Mouse (Mus musculus): ENCODE results near the gene Rhog.
"Not testable (repeated sequence)": the region's sequence is repeated elsewhere in the genome, so short reads cannot be mapped to it uniquely, and the experiment has no call there.

The Rhog gene

DNA sequence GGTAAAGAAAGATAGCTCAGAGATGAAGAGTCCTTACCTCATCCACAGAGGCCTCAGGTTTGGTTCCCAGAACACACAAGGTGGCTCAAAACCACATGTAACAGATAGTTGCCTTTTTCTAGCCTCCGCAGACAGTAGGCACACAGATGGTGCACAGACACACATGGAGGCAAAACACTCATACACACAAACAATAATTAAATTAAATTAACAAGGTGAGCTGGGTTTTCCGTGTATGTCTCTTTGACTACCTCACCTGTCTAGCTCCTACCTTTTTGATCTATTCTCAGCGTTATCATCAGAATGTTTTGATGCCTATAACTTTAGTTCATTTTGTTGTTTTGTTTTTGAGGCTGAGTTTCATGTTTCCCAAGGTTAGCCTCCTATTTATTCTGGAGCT lies at the start of gene Rhog:
Gene Rhog (minus strand): TSS at position 101 of the 400 bp plus-strand sequence.
- DNase-seq (ENCODE audit: low spot score in 2 of 2): no peak

DNA sequence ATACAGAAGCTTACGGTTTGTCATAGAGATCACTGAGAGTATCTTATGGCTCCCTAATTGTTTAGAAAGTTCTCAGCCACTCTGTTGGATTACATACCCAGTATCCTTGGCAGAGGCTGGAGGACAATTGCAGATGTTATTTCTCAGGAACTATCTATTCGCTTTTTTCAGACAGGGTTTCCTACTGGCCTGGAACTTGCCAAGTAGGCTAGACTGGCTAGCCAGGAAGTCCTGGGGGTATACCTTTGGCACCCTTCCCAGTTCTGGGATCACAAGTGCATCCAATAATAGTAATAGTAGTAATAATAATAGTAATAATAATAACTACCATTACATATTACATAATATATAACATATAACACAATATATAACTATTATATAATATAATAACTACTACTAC lies 49.7 kb upstream of the Rhog start:
- DNase-seq (ENCODE audit: low spot score in 2 of 2): no peak

DNA sequence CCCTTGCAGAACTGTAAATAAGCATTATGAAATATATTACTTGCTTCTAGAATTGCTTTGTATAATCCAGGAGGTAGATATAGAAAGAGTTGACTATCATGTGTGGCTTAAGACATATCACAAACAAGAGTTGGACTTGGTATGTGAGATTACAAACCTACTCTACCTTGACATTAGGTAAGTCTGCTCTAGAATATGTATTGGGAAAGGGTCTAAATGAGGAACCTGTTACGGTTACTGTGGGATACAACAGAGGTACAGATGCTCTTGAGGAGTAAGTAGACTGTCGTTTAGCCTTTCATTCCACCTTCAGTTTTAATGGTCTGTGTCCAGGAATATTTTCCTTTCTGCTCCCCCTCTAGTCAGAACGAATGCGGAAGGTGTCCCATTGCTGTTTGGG lies 46.6 kb upstream of the Rhog start:
- DNase-seq (ENCODE audit: low spot score in 2 of 2): no peak

DNA sequence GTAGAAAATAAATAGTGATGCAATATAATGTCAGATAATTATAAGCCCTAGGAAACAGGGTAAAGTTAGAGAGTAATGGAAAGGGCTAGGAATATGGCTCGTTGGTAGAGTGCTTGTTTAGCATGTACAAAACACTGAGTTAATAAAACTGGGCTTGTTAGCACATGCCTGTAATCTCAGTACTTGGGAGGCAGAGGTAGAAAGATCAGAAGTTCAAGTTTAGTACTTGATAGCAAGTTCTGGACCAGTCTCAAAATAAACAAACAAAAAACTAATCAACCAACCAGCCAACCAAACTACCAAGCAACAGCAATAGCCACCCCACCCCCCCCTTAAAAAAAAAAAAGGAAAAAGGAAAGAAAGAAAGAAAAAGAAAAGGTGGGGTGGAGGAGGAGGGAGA lies 44.9 kb upstream of the Rhog start:
- DNase-seq (ENCODE audit: low spot score in 2 of 2): no peak

DNA sequence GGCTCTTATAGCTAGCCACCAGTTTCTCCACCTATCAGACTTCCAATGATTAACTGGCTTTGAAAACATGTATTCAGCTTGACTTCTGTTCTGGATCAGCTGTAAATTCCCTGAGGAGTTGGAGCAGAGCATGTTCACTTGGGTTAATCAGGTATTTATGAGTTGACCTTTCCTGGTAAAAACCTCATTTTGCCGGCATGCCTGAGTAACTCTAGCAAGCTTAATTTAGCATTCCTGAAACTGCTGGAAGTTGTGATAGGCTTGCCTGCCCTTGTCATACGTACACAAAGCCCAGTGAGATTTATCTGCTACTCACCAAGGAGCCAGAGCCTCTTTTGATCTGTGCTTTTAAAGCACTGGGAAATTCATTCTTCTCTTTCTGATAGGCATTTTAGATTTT lies 37.4 kb upstream of the Rhog start:
- no peak for DNase-seq (ENCODE audit: low spot score in 2 of 2)

DNA sequence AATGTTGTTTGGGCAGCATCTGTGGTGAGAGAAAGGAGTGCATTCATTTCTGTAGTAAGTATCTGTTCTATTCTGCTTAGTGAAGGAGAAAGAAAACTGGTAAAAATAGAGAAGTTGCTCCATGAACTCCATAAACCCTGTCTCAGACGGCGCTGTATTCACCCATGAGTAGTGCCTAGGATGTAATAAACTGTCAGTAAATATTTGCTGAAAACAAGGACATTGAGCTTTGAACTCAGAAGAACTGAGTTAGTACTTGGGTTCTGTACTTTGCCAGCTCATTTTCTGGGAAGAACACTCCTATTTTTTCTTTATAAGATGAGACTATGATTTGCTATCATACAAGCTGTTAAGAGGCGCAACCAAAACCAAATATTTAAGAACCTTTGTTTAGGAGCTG lies 36.4 kb upstream of the Rhog start:
- DNase-seq (ENCODE audit: low spot score in 2 of 2): no peak

DNA sequence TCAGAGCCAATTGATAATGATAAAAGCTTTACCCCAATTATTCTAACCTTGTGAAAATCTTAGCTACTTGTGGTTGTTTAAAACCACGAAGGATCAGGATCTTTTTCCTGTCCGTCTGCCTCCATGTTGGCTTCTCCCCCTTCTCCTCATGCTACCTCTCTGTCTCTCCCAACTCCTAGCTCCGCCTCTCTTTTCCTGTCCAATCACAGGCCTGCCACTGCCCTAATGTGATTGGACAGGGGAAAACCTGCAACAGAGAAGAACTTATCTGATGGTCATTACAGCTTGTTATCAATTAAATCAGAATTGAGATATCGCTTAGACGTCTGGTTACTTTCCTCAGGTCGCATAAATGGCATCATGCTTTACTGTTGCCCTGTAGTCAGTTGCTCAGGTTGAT lies 33.6 kb upstream of the Rhog start:
- no peak for DNase-seq (ENCODE audit: low spot score in 2 of 2)

DNA sequence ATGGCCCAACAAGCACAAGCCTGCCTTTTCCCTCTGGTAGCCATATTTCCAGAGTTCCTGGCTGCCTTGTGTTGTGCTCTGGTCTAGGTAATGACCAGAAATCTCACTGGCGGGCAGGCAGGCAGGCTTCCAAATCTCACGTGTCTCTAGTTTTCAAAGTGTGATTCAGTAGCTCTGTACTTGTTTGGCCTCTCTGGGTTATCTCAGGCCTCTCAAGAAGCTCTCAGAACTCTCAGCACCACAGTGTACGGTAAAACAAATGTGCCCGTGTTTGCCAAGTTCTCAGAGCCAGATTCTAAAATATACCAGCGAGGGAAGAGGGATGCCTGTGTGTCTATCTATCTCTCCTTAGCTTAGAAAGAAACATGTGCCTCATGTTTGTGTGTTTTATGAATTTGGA lies 26.4 kb upstream of the Rhog start:
- no peak for DNase-seq (ENCODE audit: low spot score in 2 of 2)

DNA sequence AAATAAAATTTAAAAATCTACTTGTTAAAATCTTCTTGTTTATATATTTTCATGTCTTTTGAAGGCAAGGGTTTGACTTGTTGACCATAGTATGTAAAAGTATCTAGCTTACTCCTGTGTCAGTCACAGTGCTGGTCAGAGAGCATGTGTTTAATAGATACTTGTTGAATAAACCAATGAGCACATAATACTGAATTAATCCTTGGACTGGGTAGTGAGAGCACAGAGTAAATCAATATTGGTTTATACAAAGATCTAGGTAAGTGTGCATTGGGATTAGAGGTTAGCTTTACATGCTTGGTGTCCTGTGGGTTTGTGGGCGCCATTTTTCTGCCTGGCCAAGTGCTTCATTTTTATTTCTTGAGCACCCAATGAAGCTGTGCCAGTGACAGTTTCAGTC lies 25.5 kb upstream of the Rhog start:
- DNase-seq (ENCODE audit: low spot score in 2 of 2): no peak

DNA sequence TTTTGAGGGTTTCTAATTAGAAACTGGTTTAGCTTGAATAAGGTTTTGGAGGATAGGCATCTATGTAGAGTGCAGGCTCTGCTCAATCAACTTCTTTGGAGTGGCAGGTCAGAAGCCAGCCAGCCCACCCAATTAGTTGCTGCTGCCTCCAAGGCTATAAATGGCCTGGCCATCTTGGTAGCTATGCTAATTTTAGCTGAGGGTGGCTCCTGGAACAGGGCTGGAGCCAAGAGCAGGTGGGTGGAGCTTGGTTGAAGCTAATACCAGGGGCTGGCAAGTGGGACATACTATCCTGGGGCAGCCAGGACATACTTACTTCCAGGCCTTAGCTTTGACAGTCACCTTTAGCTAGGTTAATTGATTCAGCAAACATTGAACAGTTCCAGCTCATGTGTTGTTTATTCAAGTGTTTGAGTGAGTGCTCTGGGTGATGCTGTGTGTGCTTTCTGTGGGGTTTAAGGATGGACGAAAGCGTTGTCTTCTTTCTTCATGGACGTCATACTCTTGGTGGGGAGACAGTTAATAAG lies 16.6 kb upstream of the Rhog start:
- DNase-seq (ENCODE audit: low spot score in 2 of 2): no peak

DNA sequence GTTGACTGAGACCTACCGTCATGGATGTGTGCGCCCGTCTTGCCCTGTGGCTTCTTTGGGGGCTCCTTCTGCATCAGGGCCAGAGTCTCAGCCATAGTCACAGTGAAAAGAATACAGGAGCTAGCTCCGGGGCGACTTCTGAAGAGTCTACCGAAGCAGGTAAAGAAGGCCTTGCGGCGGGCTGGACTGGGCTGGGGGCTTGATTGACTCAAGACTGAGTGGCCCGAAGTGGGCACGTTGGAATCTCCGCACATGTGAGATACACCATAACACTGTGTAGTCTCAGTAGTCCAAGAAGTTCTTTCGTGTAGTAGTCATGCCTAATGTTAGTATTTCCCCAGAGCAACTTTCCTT lies 12.5 kb upstream of the Rhog start:
- DNase-seq (ENCODE audit: low spot score in 2 of 2): no peak

DNA sequence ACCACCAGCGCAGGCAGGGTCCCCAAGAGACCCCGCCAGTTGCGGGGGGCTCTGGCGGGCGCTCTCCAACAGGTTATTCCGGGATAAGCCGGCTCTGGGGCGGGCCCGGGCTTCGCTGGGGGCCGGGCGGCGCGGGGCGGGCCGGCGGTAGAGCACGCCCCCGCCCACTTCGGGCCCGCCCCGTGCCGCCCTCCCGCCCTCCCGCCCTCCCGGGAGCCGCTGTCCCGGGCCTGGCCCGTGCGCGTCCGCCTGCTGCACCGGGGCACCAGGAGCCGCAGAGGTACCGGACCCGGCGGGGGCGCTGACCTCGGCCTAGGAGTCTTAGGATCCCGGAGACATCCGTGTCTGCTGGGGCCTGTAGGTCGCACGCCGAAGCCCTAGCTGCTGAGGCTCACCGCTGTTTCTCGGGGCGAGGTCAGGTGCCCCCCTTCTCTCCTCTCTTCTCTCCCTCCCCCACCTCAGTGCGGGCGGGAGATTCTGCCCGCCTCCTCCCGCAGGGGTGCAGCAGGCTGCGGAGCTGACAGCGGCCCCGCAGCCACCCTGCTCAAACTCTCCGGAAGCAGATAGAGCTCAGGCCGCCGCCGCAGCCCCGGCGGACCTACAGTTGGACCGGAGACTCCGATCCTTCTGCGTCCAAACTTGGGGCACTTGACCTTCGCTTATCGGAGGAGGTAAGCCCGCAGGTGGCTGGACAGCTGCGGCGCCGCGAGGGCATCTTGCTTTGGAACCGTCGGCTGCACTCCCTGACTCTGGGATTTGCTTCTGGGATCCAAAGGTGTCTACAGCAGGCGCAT lies 11.9 kb upstream of the Rhog start, which contains the start of gene Stim1:
Gene Stim1 (plus strand): TSS at position 206 of the 794 bp plus-strand sequence.
- peak in 1 of 2 experiments; percentile 66 for DNase-seq (ENCODE audit: low spot score in 2 of 2)

DNA sequence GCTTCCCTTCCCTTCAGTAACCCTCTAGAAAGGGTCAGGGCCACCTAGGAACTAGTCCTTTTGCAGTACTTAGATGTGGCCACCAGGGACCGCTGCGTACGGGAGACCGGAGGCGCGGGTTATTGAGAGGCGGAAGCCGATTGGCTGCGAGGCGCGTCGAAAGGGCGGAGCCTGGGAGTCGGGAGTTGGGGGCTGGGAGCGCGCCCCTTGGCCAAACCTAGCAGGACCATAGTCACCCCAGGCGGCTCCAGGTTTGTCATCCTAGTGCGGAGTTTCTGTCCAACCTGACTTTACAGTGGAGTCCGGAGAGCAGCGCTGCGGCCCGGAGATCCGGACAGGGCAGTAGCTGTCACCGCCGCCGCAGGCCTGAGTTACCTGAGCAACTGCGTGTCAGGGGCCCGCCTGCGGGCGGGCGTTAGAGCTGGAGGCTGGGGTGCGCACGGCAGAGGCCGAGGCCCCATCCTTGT lies 11.3 kb upstream of the Rhog start:
- peak; percentile 91 to 93 for DNase-seq (ENCODE audit: low spot score in 2 of 2)

DNA sequence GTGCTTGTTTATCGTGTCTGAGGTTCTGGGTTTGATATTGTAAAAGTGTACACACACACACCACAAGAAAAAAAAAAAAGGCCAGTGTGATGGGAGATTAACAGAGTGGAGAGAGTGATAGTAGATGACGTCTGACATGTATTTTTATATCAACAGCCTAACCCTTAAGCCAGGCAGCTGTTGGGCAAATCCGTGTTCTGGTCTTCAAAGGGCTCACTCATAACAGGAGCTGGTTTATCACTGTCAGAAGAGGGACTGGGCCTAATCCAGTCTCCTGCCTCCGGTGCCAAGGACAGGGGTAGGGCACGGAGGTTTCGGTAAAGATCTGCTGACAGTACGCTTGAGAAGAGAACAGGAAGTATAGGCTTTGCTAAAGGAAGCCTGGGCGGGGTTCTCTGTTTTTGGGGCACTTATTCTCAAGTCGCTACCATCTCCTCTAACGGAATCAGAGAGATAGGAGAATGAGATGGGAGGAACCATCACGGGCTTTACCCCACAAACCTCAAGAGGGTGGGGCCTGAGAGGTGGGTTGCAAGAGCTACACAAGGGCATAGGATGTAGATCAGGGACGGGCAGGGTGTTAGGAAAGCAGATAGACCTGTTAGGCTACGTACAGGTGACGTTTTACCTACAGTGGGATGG lies 10.7 kb upstream of the Rhog start:
- DNase-seq (ENCODE audit: low spot score in 2 of 2): peak in 1 of 2 experiments; percentile 34

DNA sequence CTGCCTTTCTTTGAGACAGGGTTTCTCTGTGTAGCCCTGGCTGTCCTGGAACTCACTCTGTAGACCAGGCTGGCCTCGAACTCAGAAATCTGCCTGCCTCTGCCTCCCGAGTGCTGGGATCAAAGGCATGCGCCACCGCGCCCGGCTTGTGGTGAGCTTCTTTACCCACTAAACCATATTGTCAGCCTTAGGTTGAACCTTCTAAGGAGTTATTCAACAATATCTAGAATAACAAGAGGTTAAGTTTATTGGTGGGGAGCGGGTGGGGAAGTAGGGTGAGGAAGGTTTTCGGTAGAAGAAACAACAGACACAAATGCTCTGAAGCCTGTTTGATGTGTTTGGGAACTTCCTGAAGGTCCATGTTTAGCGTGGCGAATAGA lies 10.2 kb upstream of the Rhog start:
- not testable (repeated sequence) for DNase-seq (ENCODE audit: low spot score in 2 of 2)

DNA sequence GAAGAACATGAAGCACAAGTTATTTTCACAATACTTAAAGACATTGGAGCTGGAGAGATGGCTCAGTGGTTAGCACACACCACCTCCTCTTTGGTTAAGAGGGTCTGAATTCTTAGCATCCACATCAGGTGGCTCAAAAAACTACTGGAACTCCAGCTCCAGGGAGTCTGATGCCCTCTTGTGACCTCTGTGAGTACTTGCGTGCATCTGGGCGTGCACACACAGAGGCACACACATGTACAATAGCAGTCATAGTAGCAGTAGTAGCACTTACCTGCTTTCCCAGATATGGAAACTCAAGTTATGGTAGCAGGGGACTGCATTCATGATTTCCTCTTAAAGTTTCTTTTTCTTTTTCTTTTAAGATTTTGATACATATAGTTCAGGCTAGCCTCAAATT lies 7.2 kb upstream of the Rhog start:
- DNase-seq (ENCODE audit: low spot score in 2 of 2): no peak

DNA sequence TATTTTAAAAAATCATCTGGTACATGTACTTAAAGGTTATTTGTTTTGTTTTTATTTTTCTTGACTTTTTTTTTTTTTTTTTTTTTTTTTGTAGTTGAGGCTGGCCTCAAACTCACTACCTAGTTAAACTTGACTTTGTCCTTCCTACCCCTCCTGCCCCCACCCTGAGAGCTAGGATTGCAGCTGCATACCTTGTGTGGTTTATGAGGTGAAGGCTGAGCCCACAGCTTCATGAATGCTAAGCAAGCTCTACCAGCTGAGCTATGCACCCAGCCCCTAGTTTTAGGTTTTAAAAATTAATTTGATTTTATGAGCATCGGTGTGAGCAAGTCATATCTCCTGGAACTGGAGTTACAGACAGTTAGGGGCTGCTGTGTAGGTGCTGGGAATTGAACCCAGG lies 4.7 kb upstream of the Rhog start:
- DNase-seq (ENCODE audit: low spot score in 2 of 2): no peak

DNA sequence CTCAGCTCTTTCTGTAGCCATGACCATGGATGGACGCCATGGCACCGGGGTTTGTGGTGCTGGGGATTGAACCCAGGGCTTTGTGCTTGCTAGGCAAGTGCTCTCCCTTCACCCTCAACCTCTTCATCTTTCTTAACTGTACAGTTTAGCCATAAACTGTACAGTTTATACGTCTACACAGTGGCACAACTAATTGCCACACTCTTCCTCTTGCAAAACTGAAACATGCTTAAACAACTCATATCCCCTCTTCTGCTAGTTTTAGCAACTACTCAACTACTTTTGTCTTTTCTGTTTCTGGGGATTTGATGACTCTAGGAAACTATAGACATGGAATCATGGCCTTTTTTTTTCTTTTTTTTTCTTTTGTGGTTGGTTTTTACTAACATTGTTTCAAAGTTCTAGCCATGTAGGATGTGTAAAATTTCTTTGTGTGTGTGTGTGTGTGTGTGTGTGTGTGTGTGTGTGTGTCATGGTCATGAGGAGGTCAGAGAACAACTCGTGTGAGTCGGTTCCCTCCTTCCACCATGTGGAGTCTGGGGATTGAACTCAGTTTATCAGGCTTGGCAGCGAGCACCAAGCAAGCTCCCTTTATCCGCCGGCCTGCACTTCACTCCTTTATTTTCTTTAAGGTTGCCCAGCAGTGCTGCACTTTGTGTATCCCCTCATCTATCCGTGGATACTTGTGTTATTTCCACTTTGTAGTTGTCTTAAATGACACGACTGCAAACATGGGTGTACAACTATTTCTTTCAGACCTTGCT lies 4.0 kb upstream of the Rhog start:
- DNase-seq (ENCODE audit: low spot score in 2 of 2): no peak

DNA sequence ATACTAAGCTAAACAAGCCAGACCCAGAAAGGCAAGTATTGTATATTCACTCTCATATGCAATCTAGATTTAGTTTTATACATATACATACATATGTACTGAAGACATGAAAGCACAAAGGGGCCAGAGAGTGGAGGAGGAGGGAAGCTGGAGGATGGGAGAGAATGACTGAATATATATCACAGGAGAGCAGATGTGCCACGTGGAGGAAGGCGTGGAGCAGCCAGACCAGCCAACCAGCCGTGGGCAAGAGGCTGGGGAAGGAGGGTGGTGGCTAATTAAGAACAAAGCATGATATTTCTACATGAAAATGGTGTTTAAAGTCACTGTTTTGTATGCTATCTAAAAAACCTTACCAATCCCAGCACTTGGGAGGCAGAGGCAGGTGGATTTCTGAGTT lies 2.9 kb upstream of the Rhog start:
- DNase-seq (ENCODE audit: low spot score in 2 of 2): no peak

DNA sequence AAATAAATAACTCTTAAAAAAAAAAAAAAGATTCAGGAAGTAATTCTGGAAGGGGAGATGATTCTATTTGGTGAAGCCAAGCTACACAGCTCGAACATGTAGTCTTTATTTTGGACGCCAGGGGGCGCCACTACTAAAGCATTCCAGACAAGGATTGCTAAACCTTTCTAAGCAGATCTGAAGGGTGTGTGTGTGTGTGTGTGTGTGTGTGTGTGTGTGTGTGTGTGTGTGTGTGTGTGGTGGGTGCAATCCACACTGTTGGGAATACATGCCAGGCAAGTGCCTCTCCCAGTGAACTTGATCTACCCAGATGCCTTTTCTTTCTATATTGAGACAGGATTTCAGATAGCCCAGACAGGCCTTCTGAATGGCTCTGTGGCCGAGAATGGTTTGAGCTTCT lies 2.3 kb upstream of the Rhog start:
- DNase-seq (ENCODE audit: low spot score in 2 of 2): peak; percentile 47 to 67

DNA sequence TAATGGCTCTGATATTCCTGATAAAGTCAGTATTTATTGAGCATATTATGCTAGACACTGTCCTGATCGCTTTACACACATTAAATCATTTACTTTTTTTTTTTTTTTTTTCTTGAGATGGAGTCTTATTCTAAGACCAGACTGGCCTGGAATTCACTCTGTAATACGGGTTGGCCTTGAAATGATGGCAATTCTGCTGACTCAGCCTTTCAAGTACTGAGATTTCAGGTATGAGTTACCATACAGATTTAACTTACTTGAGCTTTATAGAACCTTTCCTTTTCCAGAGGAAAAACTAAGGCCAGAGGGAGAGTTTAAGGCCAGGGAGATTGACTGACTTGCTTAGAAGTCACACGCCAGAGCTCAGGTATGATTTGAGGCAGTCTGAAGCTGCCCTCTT lies 782 bp upstream of the Rhog start:
- DNase-seq (ENCODE audit: low spot score in 2 of 2): no peak

DNA sequence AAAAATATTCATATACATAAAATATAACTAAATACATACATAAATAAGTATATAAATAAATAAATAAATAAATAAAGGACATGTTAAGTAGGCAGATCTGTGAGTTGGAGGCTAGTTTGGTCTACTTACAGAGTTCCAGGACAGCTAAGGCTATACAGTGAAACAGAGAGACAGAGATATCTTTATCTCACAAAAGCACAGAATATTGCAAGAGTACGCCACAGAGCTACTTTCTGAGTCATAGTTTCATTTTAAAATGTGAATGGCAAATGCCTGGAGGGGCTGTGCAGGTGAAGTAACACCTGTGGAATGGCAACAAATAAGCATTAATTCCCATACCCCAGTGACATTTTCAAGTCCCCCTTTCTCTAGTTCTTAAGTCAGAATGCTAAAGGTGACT lies 2.2 kb downstream of the Rhog start:
- no peak for DNase-seq (ENCODE audit: low spot score in 2 of 2)
